Mouse (Mus musculus): ENCODE measurements around the gene Speer4f2.

DNA sequence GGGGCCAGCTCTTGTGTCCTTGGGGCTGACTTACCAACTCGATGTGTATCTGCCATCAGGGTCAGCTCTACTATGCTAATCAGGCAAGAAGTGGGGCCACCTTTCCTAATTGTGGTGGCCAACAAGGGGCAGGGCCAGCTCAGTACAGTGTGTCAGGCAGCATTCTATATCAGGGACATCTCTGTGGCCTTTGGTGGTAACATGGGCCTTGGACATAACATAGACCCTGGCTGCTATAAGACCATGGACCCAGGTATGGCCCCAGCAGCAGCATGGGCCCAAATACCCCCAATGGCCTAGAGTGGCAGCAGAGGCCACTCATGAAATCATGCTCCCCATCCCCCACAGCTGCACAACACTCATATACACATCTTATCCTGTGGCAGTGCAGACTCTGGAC lies 49.2 kb downstream of the Speer4f2 start:
- TF ChIP-seq POLR2A (IDR thresholded peaks at IDR 0.05; ENCODE audit: control insufficient read depth in 1 of 2, insufficient read depth in 1 of 2, low read depth in 1 of 2, low read length in 2 of 2, poor library complexity in 1 of 2) (no peak), CTCF (IDR thresholded peaks at IDR 0.05 in 2 of 3, conservative IDR thresholded peaks at IDR 0.05 in 1 of 3; ENCODE audit: control insufficient read depth in 1 of 3, insufficient read depth in 1 of 3, low read depth in 2 of 3, low read length in 3 of 3, poor library complexity in 1 of 3, severe bottlenecking in 1 of 3) (no peak), USF1 (IDR thresholded peaks at IDR 0.05; ENCODE audit: low read depth, low read length) (no peak), EP300 (IDR thresholded peaks at IDR 0.05; ENCODE audit: low read depth in 1 of 2, low read length in 2 of 2) (no peak), RAD21 (IDR thresholded peaks at IDR 0.05; ENCODE audit: low read depth, low read length) (no peak), MAFK (IDR thresholded peaks at IDR 0.05; ENCODE audit: borderline replicate concordance, low read depth, low read length) (no peak), JUND (IDR thresholded peaks at IDR 0.05; ENCODE audit: low read depth, low read length) (no peak), E2F4 (IDR thresholded peaks at IDR 0.05; ENCODE audit: borderline replicate concordance, low read depth, low read length) (no peak), TBP (IDR thresholded peaks at IDR 0.05; ENCODE audit: low read depth, low read length) (no peak), KAT2A (conservative IDR thresholded peaks at IDR 0.05; ENCODE audit: low read depth, low read length) (no peak), ZC3H11A (IDR thresholded peaks at IDR 0.05; ENCODE audit: low read depth, low read length) (no peak), ZKSCAN1 (IDR thresholded peaks at IDR 0.05; ENCODE audit: low read depth, low read length) (no peak), MAX (IDR thresholded peaks at IDR 0.05; ENCODE audit: low read length) (no peak), ZMIZ1 (IDR thresholded peaks at IDR 0.05; ENCODE audit: low read depth, low read length) (no peak)

Measured in MEL (cell line).